Mouse (Mus musculus) heart, embryonic 16.5 days (tissue): ENCODE measurements around the gene Odf3b. TPM values are rescaled to one million over a fixed set of nuclear protein-coding genes. Genes with fewer than 3 reads are reported as not detected.

Experiments used
- ATAC-seq: fragments of 200-750 bp; cut with Nextera tagmentation; replicated peaks from 2 replicates; pipeline ENCODE4 v1.8.0; 2017; ENCODE audit warnings: moderate number of reproducible peaks; ENCODE audit not compliant: insufficient read depth, low FRiP score; ENCODE audit errors: extremely low read depth
- H3K27ac ChIP-seq: fragments of 300-500 bp; sonication (generic); 2 replicates; pipeline ENCODE4 v1.5.1; 2014; ENCODE audit warnings: mild to moderate bottlenecking, low read length, control low read depth, moderate library complexity
- H3K27me3 ChIP-seq: fragments of 300-500 bp; sonication (generic); 2 replicates; pipeline ENCODE4 v1.6.1; 2014; ENCODE audit warnings: low read length, mixed read lengths; ENCODE audit not compliant: control insufficient read depth, insufficient read depth
- H3K36me3 ChIP-seq: fragments of 300-500 bp; sonication (generic); 2 replicates; pipeline ENCODE4 v1.6.1; 2014; ENCODE audit not compliant: control insufficient read depth, insufficient read depth
- H3K4me1 ChIP-seq: fragments of 300-500 bp; sonication (generic); 2 replicates; pipeline ENCODE4 v1.6.1; 2014; ENCODE audit warnings: low read length, mixed read lengths; ENCODE audit not compliant: control insufficient read depth, insufficient read depth
- H3K4me2 ChIP-seq: fragments of 300-500 bp; sonication (generic); 2 replicates; pipeline ENCODE4 v1.6.1; 2014; ENCODE audit warnings: low read depth, mild to moderate bottlenecking, control low read depth, low read length
- H3K4me3 ChIP-seq: fragments of 300-500 bp; sonication (generic); 2 replicates; pipeline ENCODE4 v1.5.1; 2014; ENCODE audit warnings: mild to moderate bottlenecking, control low read depth, low read length
- H3K9ac ChIP-seq: fragments of 300-500 bp; sonication (generic); 2 replicates; pipeline ENCODE4 v1.6.1; 2014; ENCODE audit warnings: low read length, control low read depth
- H3K9me3 ChIP-seq: fragments of 300-500 bp; sonication (generic); replicated peaks from 2 replicates; pipeline ENCODE4 v1.6.1; 2016; ENCODE audit warnings: low read length; ENCODE audit not compliant: control insufficient read depth
- WGBS: fragments of 180-500 bp; shearing (Covaris S2); extraction: QIAGEN DNeasy Blood & Tissue Kit; methylation state at CpG from one replicate; pipeline ENCODE4 v1.1.7; 2014; 5-methylcytosine and 5-hydroxymethylcytosine counted together
- polyA plus RNA-seq: library from polyadenylated mRNA; unstranded; fragments of >200 nt; fragmentation: Nextera tagmentation; extraction: Ambion mirVana; gene quantifications from 2 replicates; pipeline ENCODE4 v1.2.1, GENCODE M21; 2015

Gene Odf3b
- polyA plus RNA-seq, 1 experiment from 2014 or later = 1.9 TPM

GRCm38 (mm10) chr15:89372536-89372935, 6.5 kb downstream of the Odf3b start:
- no peak for ATAC-seq
- Histone ChIP-seq H3K4me2 (peak overlapping the region; percentile 93), H3K27me3 (peaks cover 16% of the 10 kb centered on the region), H3K27ac (peak overlapping the region; percentile 97), H3K4me1 (peaks cover 15% of the 10 kb centered on the region), H3K36me3 (peaks cover 48% of the 10 kb centered on the region), H3K9ac (peak overlapping the region; percentile 91; the same call in 1 of the 2 replicates), H3K9me3 (no peaks in the 10 kb centered on the region), H3K4me3 (peak overlapping the region; percentile 88; the same call in 1 of the 2 replicates)
- WGBS = 83% methylated on average over 7 of the region's 7 CpGs

GRCm38 (mm10) chr15:89372068-89372467, 7.0 kb downstream of the Odf3b start:
- Histone ChIP-seq H3K27me3 (peaks cover 11% of the 10 kb centered on the region), H3K36me3 (peaks cover 52% of the 10 kb centered on the region), H3K27ac (no peak overlapping the region), H3K4me3 (no peak overlapping the region), H3K4me2 (no peak overlapping the region), H3K4me1 (peaks cover 13% of the 10 kb centered on the region), H3K9ac (no peak overlapping the region), H3K9me3 (no peaks in the 10 kb centered on the region)
- WGBS = 88% methylated on average over 13 of the region's 13 CpGs
- no peak for ATAC-seq

GRCm38 (mm10) chr15:89365141-89365551, 13.9 kb downstream of the Odf3b start:
- 86% methylated on average over 4 of the region's 4 CpGs for WGBS
- Histone ChIP-seq H3K4me3 (no peak overlapping the region), H3K27ac (no peak overlapping the region), H3K4me1 (no peaks in the 10 kb centered on the region), H3K27me3 (no peaks in the 10 kb centered on the region), H3K36me3 (peaks cover 86% of the 10 kb centered on the region), H3K9ac (no peak overlapping the region), H3K9me3 (no peaks in the 10 kb centered on the region), H3K4me2 (no peak overlapping the region)
- ATAC-seq = no peak

- peaks cover 5% of the 10 kb centered on the region for H3K4me1 ChIP-seq
- H3K4me2 ChIP-seq = no peak overlapping the region
- no peak for ATAC-seq
- no peak overlapping the region for H3K4me3 ChIP-seq
- H3K27me3 ChIP-seq = no peaks in the 10 kb centered on the region
- WGBS = 75% methylated on average over 7 of the region's 7 CpGs
- H3K9ac ChIP-seq = no peak overlapping the region
- no peak overlapping the region for H3K27ac ChIP-seq
- peaks cover 69% of the 10 kb centered on the region for H3K36me3 ChIP-seq
- H3K9me3 ChIP-seq = no peaks in the 10 kb centered on the region
Observed at GRCm38 (mm10) chr15:89363051-89363450, 16.0 kb downstream of the Odf3b start.

GRCm38 (mm10) chr15:89358784-89359183, 20.3 kb downstream of the Odf3b start:
- WGBS = 67% methylated on average over 3 of the region's 3 CpGs
- peaks cover 30% of the 10 kb centered on the region for H3K36me3 ChIP-seq
- H3K4me1 ChIP-seq = peaks cover 28% of the 10 kb centered on the region
- no peaks in the 10 kb centered on the region for H3K9me3 ChIP-seq
- no peak overlapping the region for H3K4me2 ChIP-seq
- no peak overlapping the region for H3K27ac ChIP-seq
- no peaks in the 10 kb centered on the region for H3K27me3 ChIP-seq
- H3K9ac ChIP-seq = no peak overlapping the region
- no peak overlapping the region for H3K4me3 ChIP-seq
- no peak for ATAC-seq

- Histone ChIP-seq H3K27me3 (no peaks in the 10 kb centered on the region), H3K9ac (peak overlapping the region; percentile 96), H3K27ac (peak overlapping the region; percentile 87), H3K36me3 (peaks cover 33% of the 10 kb centered on the region), H3K4me1 (peaks cover 28% of the 10 kb centered on the region), H3K4me3 (peak overlapping the region; percentile 94), H3K9me3 (no peaks in the 10 kb centered on the region), H3K4me2 (peak overlapping the region; percentile 87)
- peak; percentile 44; the same call in 1 of the 2 replicates for ATAC-seq
- under 1% methylated on average over 15 of the region's 15 CpGs for WGBS
Observed at GRCm38 (mm10) chr15:89356372-89356771, 22.7 kb downstream of the Odf3b start.

- ATAC-seq = peak; percentile 91
- Histone ChIP-seq H3K27me3 (no peaks in the 10 kb centered on the region), H3K9me3 (no peaks in the 10 kb centered on the region), H3K4me1 (peaks cover 28% of the 10 kb centered on the region), H3K9ac (peak within 1 kb of the TSS; percentile 96), H3K36me3 (peaks cover 34% of the 10 kb centered on the region), H3K4me2 (peak within 1 kb of the TSS; percentile 92), H3K4me3 (peak within 1 kb of the TSS; percentile 94), H3K27ac (peak within 1 kb of the TSS; percentile 87)
- WGBS = under 1% methylated on average over 64 of the region's 64 CpGs
Observed at GRCm38 (mm10) chr15:89355241-89356187, 23.6 kb downstream of the Odf3b start, which contains the start of the genes Lmf2 and Ncaph2. Gene Lmf2 (minus strand): TSS chr15:89355659. Gene Ncaph2 (plus strand): TSS chr15:89355719.

GRCm38 (mm10) chr15:89354455-89354854, 24.6 kb downstream of the Odf3b start:
- ATAC-seq = no peak
- Histone ChIP-seq H3K4me1 (peaks cover 28% of the 10 kb centered on the region), H3K27ac (no peak overlapping the region), H3K9ac (peak overlapping the region; percentile 96), H3K27me3 (no peaks in the 10 kb centered on the region), H3K4me3 (peak overlapping the region; percentile 94), H3K36me3 (peaks cover 35% of the 10 kb centered on the region), H3K9me3 (no peaks in the 10 kb centered on the region), H3K4me2 (peak overlapping the region; percentile 92)
- WGBS = 73% methylated on average over 7 of the region's 7 CpGs

- WGBS = 92% methylated on average over 16 of the region's 16 CpGs
- H3K27ac ChIP-seq = no peak overlapping the region
- H3K9me3 ChIP-seq = no peaks in the 10 kb centered on the region
- no peak overlapping the region for H3K4me3 ChIP-seq
- no peaks in the 10 kb centered on the region for H3K27me3 ChIP-seq
- no peak overlapping the region; the same call in 1 of the 2 replicates for H3K4me2 ChIP-seq
- no peak overlapping the region; the same call in 1 of the 2 replicates for H3K9ac ChIP-seq
- peaks cover 35% of the 10 kb centered on the region for H3K36me3 ChIP-seq
- H3K4me1 ChIP-seq = peaks cover 27% of the 10 kb centered on the region
- ATAC-seq = no peak
Observed at GRCm38 (mm10) chr15:89353837-89354236, 25.2 kb downstream of the Odf3b start.
